Mouse (Mus musculus) liver, adult (tissue): ENCODE results near the gene Nup210l.

Source experiments
- GATA4 ChIP-seq: IDR thresholded peaks from 2 replicates; pipeline ENCODE4 v1.6.1; 2014; ENCODE audit warnings: mild to moderate bottlenecking, low read length; ENCODE audit not compliant: insufficient replicate concordance

Gene Nup210l

GRCm38 (mm10) chr3:90221123-90221522 lies 117.2 kb downstream of the Nup210l start:
- no peak for TF ChIP-seq GATA4

GRCm38 (mm10) chr3:90222455-90222854 lies 118.5 kb downstream of the Nup210l start:
- no peak for TF ChIP-seq GATA4

GRCm38 (mm10) chr3:90222941-90223340 lies 119.0 kb downstream of the Nup210l start:
- no peak for TF ChIP-seq GATA4

GRCm38 (mm10) chr3:90224331-90224730 lies 120.4 kb downstream of the Nup210l start:
- no peak for TF ChIP-seq GATA4

GRCm38 (mm10) chr3:90231075-90231474 lies 127.1 kb downstream of the Nup210l start:
- TF ChIP-seq GATA4 = no peak

GRCm38 (mm10) chr3:90231507-90232333 lies 127.8 kb downstream of the Nup210l start, which contains the start of gene Jtb:
TSS of gene Jtb (plus strand) at chr3:90231597.
- no peak; the same call in 1 of the 2 replicates for TF ChIP-seq GATA4

GRCm38 (mm10) chr3:90241251-90241650 lies 137.3 kb downstream of the Nup210l start:
- TF ChIP-seq GATA4 = no peak

GRCm38 (mm10) chr3:90241669-90242358 lies 137.9 kb downstream of the Nup210l start:
- TF ChIP-seq GATA4 = no peak

GRCm38 (mm10) chr3:90242984-90243775 lies 139.2 kb downstream of the Nup210l start, which contains the start of gene Creb3l4:
TSS of gene Creb3l4 (minus strand) at chr3:90243512.
- TF ChIP-seq GATA4 = no peak

GRCm38 (mm10) chr3:90245406-90245805 lies 141.5 kb downstream of the Nup210l start:
- TF ChIP-seq GATA4 = no peak

- TF ChIP-seq GATA4 = no peak
Observed at GRCm38 (mm10) chr3:90247630-90247959, 143.7 kb downstream of the Nup210l start.

GRCm38 (mm10) chr3:90247960-90248745 lies 144.2 kb downstream of the Nup210l start, which contains the start of gene Slc39a1:
TSS of gene Slc39a1 (plus strand) at chr3:90248172.
- TF ChIP-seq GATA4 = no peak

- TF ChIP-seq GATA4 = peak; percentile 65; the same call in 1 of the 2 replicates
Observed at GRCm38 (mm10) chr3:90248746-90249100, 144.8 kb downstream of the Nup210l start.

GRCm38 (mm10) chr3:90250791-90251190 lies 146.9 kb downstream of the Nup210l start:
- no peak for TF ChIP-seq GATA4

GRCm38 (mm10) chr3:90253653-90254418 lies 149.9 kb downstream of the Nup210l start, which contains the start of gene Crtc2:
TSS of gene Crtc2 (plus strand) at chr3:90254163.
- TF ChIP-seq GATA4 = no peak
